Mouse (Mus musculus) cerebellum, adult 2 months (tissue): ENCODE results near the gene Best1. TPM values are rescaled to one million over a fixed set of nuclear protein-coding genes. Genes with fewer than 3 reads are reported as not detected.

Source experiments
- DNase-seq, 2 experiments: peaks; one replicate each; pipeline ENCODE4 v3.0.0; 2021
- H3K27ac ChIP-seq: fragments of 200-500 bp; 2 replicates; pipeline ENCODE4 v1.5.1; 2012; ENCODE audit warnings: low read length, control low read depth, inconsistent platforms; ENCODE audit not compliant: insufficient read depth
- H3K27me3 ChIP-seq: fragments of 200-500 bp; 2 replicates; pipeline ENCODE4 v1.6.1; 2012; ENCODE audit warnings: inconsistent platforms, mild to moderate bottlenecking, low read length, moderate library complexity; ENCODE audit not compliant: control insufficient read depth, insufficient read depth
- H3K4me1 ChIP-seq: fragments of 200-500 bp; 2 replicates; pipeline ENCODE4 v1.6.1; 2011; ENCODE audit warnings: low read length; ENCODE audit not compliant: control insufficient read depth, insufficient read depth
- H3K4me3 ChIP-seq: fragments of 200-500 bp; replicated peaks from 2 replicates; pipeline ENCODE3; 2011; ENCODE audit warnings: mild to moderate bottlenecking, low read depth, low read length, control low read depth; ENCODE audit not compliant: insufficient read depth
- CTCF ChIP-seq: fragments of 200-500 bp; IDR thresholded peaks from 2 replicates; pipeline ENCODE4 v1.5.1; 2011; ENCODE audit warnings: low read depth, mild to moderate bottlenecking, control low read depth, low read length, moderate library complexity, borderline replicate concordance; ENCODE audit not compliant: insufficient read depth
- POLR2A ChIP-seq: fragments of 200-500 bp; IDR thresholded peaks from 2 replicates; pipeline ENCODE4 v1.6.1; 2011; ENCODE audit warnings: low read length, control low read depth, borderline replicate concordance; ENCODE audit not compliant: insufficient read depth
- WGBS: fragments of 180-500 bp; shearing (Covaris S2); methylation state at CpG from one replicate; pipeline ENCODE4 v1.1.7; 2018; 5-methylcytosine and 5-hydroxymethylcytosine counted together
- polyA plus RNA-seq: library from polyadenylated mRNA; depleted of rRNA; stranded (reverse); fragments of >200 nt; gene quantifications from 2 replicates; pipeline ENCODE4 v1.2.3, GENCODE M21; 2012

Gene Best1
- polyA plus RNA-seq, 1 experiment: 0.77 TPM

DNA sequence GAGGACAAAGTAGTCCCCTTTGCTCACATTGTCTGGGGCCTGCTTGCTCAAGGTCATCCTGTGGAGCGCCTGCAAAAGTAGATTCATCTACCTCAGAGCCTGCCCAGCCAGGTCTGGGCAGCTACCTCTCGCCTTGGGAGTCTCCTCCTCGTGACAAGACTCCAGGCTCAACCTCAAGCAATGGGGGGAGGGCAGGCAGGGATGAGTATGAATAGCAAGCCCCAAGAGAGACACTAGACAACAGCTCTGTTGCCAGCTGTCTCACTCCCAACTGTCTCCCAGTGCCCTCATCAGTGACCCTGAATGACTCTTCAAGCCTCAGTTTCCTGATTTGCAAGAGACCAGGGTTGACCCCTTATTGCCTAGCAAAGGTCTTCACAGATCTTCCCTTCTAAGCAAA is 11.9 kb upstream of the Best1 start:
- no peak for DNase-seq
- TF ChIP-seq POLR2A (no peak), CTCF (no peak)
- Histone ChIP-seq H3K27ac (no peak overlapping the region), H3K4me1 (peaks cover under 1% of the 10 kb centered on the region; the same call in 1 of the 2 replicates), H3K4me3 (no peak overlapping the region), H3K27me3 (no peaks in the 10 kb centered on the region)
- 56% methylated on average over 3 of the region's 3 CpGs for WGBS

GRCm38 (mm10) chr19:10012827-10013278 is 11.4 kb upstream of the Best1 start:
- no peaks in the 10 kb centered on the region for H3K27me3 ChIP-seq

GRCm38 (mm10) chr19:10011408-10011807 is 10.0 kb upstream of the Best1 start:
- no peak overlapping the region for H3K4me3 ChIP-seq
- 79% methylated on average over 1 of the region's 1 CpGs for WGBS
- H3K4me1 ChIP-seq: no peaks in the 10 kb centered on the region
- no peaks in the 10 kb centered on the region for H3K27me3 ChIP-seq
- TF ChIP-seq CTCF (no peak), POLR2A (no peak)
- no peak for DNase-seq
- no peak overlapping the region for H3K27ac ChIP-seq

More at GRCm38 (mm10) chr19:10012827-10013278, 11.4 kb upstream of the Best1 start:
- 31% methylated on average over 6 of the region's 6 CpGs for whole genome bisulfite sequencing
- Histone ChIP-seq H3K27ac (no peak overlapping the region), H3K4me1 (no peaks in the 10 kb centered on the region), H3K4me3 (no peak overlapping the region)
- no peak for DNase-seq
- TF ChIP-seq POLR2A: no peak
- TF ChIP-seq CTCF: no peak

GRCm38 (mm10) chr19:10003696-10004095 is 2.3 kb upstream of the Best1 start:
- Histone ChIP-seq H3K27me3 (no peaks in the 10 kb centered on the region), H3K4me3 (no peak overlapping the region), H3K4me1 (no peaks in the 10 kb centered on the region), H3K27ac (no peak overlapping the region)
- 97% methylated on average over 1 of the region's 1 CpGs for WGBS
- no peak for DNase-seq
- TF ChIP-seq CTCF: no peak
- TF ChIP-seq POLR2A: no peak

GRCm38 (mm10) chr19:10000330-10000729 is 1.1 kb downstream of the Best1 start:
- WGBS: 21% methylated on average over 3 of the region's 3 CpGs
- no peak for TF ChIP-seq POLR2A
- TF ChIP-seq CTCF: peak; percentile 63; the same call in 1 of the 2 replicates
- Histone ChIP-seq H3K4me1 (no peaks in the 10 kb centered on the region), H3K27ac (no peak overlapping the region), H3K4me3 (no peak overlapping the region), H3K27me3 (no peaks in the 10 kb centered on the region)
- DNase-seq: peak in 1 of 2 experiments; percentile 31

DNA sequence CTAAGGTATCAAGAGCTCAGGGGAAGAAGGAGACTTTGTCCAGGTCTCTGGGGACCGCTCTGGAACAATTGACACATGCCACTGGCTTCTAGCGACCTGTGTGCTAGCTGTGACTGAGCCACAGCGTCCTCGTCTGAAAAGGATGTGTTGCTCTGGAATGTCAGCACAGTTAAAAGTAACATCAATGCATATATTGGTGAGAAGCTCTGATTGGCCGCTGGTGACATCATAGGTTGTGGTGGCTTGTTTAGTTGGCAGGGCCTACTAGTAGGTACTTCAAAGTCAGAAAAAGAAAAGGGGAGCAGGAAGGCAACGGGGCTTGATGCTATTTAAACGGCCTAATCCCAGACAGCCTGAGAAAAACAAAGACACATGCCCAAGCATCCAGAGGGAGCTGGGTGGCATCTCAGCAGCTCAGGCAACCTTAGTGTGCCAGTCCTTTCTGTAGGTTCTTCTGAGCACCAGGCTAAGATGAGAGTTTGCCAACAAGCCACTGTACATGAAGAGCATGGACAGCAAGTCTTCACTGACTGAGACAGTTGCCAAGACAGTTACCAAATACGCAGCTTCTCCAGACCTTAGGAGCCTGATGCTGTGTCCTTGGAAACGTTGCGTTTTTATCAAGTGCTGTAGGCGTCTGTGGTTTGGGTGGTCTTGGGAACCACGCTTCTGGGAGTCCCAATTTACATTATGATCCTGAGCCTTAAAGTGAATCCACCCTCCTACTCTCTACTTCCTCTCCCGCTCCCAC is 2.5 kb downstream of the Best1 start:
- WGBS: 59% methylated on average over 13 of the region's 13 CpGs
- DNase-seq: no peak
- no peak for TF ChIP-seq CTCF
- TF ChIP-seq POLR2A: no peak
- H3K27ac ChIP-seq: no peak overlapping the region
- H3K27me3 ChIP-seq: no peaks in the 10 kb centered on the region
- H3K4me3 ChIP-seq: no peak overlapping the region
- no peaks in the 10 kb centered on the region for H3K4me1 ChIP-seq

- WGBS: 62% methylated on average over 2 of the region's 2 CpGs
- TF ChIP-seq POLR2A (no peak), CTCF (no peak)
Measured at GRCm38 (mm10) chr19:9998063-9998416, 3.4 kb downstream of the Best1 start.

More at GRCm38 (mm10) chr19:9998063-9998416, 3.4 kb downstream of the Best1 start:
- no peak for DNase-seq
- Histone ChIP-seq H3K27ac (no peak overlapping the region), H3K4me1 (peaks cover 3% of the 10 kb centered on the region; the same call in 1 of the 2 replicates), H3K4me3 (no peak overlapping the region), H3K27me3 (no peaks in the 10 kb centered on the region)
